In the genomic region with DNA sequence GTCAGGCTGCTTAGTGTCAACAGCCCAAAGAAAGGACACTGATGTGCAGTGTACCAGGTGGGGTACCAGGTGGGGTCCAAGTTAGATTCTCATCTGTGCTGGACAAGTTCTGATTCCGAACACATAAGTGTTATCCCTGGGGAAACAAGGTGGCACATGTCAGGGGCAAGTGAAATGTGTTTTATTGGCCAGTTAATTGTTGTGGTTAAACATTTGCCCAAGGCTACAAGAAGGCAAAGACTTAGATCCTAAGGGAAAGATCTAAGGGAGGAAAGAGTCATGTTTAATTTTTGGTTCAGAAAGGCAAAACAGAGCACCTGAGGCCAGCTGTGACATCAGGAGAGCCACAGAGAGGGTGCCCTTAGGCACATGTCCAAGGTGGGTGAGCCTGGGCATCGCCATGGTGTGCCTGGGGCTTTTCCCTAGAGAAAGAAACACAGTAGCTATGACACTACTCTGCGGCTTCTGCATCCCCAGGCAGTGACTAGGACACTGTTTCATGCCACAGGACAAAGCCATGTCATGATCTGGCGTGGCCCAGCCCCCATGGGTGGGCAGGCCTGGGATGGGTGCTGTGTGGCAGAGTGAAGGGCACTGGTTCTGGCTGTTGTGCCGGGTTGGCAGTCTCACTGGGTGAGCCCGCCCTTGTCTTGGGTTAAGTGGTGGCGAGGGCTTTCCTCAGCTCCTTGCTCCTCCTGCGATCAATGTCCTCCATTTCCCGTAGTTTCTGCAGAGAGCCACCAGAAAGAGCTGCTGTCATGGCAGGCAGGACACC, we compare ENCODE assay signal across 26 mouse cellular contexts. TPM values are rescaled to one million over a fixed set of nuclear protein-coding genes. Genes with fewer than 3 reads are reported as not detected.
DNase-seq lines count a peak whose midpoint lies in the region; ATAC-seq and TF ChIP-seq lines count a peak whose summit lies in the region.
"Had no signal": no experiment of that assay in that cellular context is flagged by ENCODE, and none has a peak within 500 bp of the region (broad histone marks: within the 10 kb centered on the region; RNA-seq: fewer than 3 reads in every experiment).

No protein-coding gene starts in this region.

- no peaks in the 10 kb centered on the region for H3K9me3 ChIP-seq in embryonic facial prominence, embryonic 12.5 days
- H3K9me3 ChIP-seq in embryonic facial prominence, embryonic 10.5 days, result no peaks in the 10 kb centered on the region
- H3K9me3 ChIP-seq in kidney, postnatal 0 days (replicated peaks; ENCODE audit: low read length), result no peaks in the 10 kb centered on the region
- no peaks in the 10 kb centered on the region for H3K9me3 ChIP-seq in kidney, embryonic 16.5 days (ENCODE audit: low read length)
- H3K9me3 ChIP-seq in limb, embryonic 10.5 days (replicated peaks), result no peaks in the 10 kb centered on the region
- no peaks in the 10 kb centered on the region for H3K9me3 ChIP-seq in limb, embryonic 14.5 days (ENCODE audit: control insufficient read depth, low read length)
- H3K9me3 ChIP-seq: embryonic facial prominence, embryonic 13.5 days; forebrain, embryonic 12.5 days; heart, embryonic 10.5 days; hindbrain, embryonic 12.5 days had no signal

- H3K9ac ChIP-seq in embryonic facial prominence, embryonic 12.5 days, result no peak overlapping the region
- H3K9ac ChIP-seq in kidney, postnatal 0 days (ENCODE audit: low read depth, low read length), result no peak overlapping the region
- H3K9ac ChIP-seq in kidney, embryonic 16.5 days (replicated peaks; ENCODE audit: low read length), result no peak overlapping the region
- H3K9ac ChIP-seq in limb, embryonic 14.5 days (ENCODE audit: low read depth, low read length, severe bottlenecking), result no peak overlapping the region
- H3K9ac ChIP-seq: embryonic facial prominence, embryonic 13.5 days; forebrain, embryonic 12.5 days; hindbrain, embryonic 12.5 days had no signal

- no peaks in the 10 kb centered on the region for H3K4me1 ChIP-seq in embryonic facial prominence, embryonic 12.5 days
- no peaks in the 10 kb centered on the region for H3K4me1 ChIP-seq in embryonic facial prominence, embryonic 10.5 days
- H3K4me1 ChIP-seq in kidney, postnatal 0 days (replicated peaks; ENCODE audit: insufficient read depth, low read length), result peaks cover 13% of the 10 kb centered on the region; the same call in 1 of the 2 replicates
- H3K4me1 ChIP-seq in kidney, embryonic 16.5 days (ENCODE audit: insufficient read depth, low read length), result peaks cover 19% of the 10 kb centered on the region
- peaks cover 14% of the 10 kb centered on the region for H3K4me1 ChIP-seq in limb, embryonic 10.5 days
- H3K4me1 ChIP-seq in limb, embryonic 14.5 days (ENCODE audit: control insufficient read depth, insufficient read depth, low read length), result peaks cover 13% of the 10 kb centered on the region
- H3K4me1 ChIP-seq: forebrain, embryonic 12.5 days; heart, embryonic 10.5 days; hindbrain, embryonic 12.5 days had no signal

- H3K36me3 ChIP-seq in embryonic facial prominence, embryonic 12.5 days, result peaks cover 44% of the 10 kb centered on the region
- H3K36me3 ChIP-seq in embryonic facial prominence, embryonic 10.5 days (replicated peaks), result peaks cover 47% of the 10 kb centered on the region
- peaks cover 36% of the 10 kb centered on the region; the same call in 1 of the 2 replicates for H3K36me3 ChIP-seq in kidney, postnatal 0 days (ENCODE audit: insufficient read depth, low read length)
- H3K36me3 ChIP-seq in kidney, embryonic 16.5 days (ENCODE audit: insufficient read depth, low read length), result peaks cover 27% of the 10 kb centered on the region
- H3K36me3 ChIP-seq in limb, embryonic 10.5 days, result peaks cover 45% of the 10 kb centered on the region
- peaks cover 49% of the 10 kb centered on the region for H3K36me3 ChIP-seq in limb, embryonic 14.5 days (ENCODE audit: control insufficient read depth, insufficient read depth, low read length)

- no peak for TF ChIP-seq CTCF in kidney, postnatal 0 days (IDR thresholded peaks at IDR 0.05; ENCODE audit: low read depth)

- 82% methylated on average over 9 of the region's 9 CpGs for WGBS in embryonic facial prominence, embryonic 12.5 days
- whole genome bisulfite sequencing in embryonic facial prominence, embryonic 10.5 days, result 85% methylated on average over 9 of the region's 9 CpGs
- WGBS in kidney, postnatal 0 days, result 83% methylated on average over 9 of the region's 9 CpGs
- 86% methylated on average over 9 of the region's 9 CpGs for WGBS in kidney, embryonic 16.5 days
- WGBS in limb, embryonic 10.5 days, result 85% methylated on average over 9 of the region's 9 CpGs
- 84% methylated on average over 9 of the region's 9 CpGs for WGBS in limb, embryonic 14.5 days

- intact Hi-C loops in left cerebral cortex, postnatal 4 days (cut with DNase I), result no loop called here

- 0 out of 2 replicates have a peak, but pooled peaks have one; percentile 29 for ATAC-seq in embryonic facial prominence, embryonic 12.5 days (ENCODE audit: insufficient number of reproducible peaks, insufficient read depth, low FRiP score, low TSS enrichment)
- no peak for ATAC-seq in kidney, postnatal 0 days (replicated peaks; ENCODE audit: low FRiP score, low read depth)
- ATAC-seq in kidney, embryonic 16.5 days (ENCODE audit: low FRiP score, low TSS enrichment), result no peak
- no peak; the same call in 1 of the 2 replicates for ATAC-seq in limb, embryonic 14.5 days (ENCODE audit: low FRiP score, low read depth)
- ATAC-seq: activated CD4-positive, CD25-positive, alpha-beta regulatory T cell, adult 4 months; forebrain, embryonic 16.5 days; Patski had no signal

- no peak for DNase-seq in embryonic facial prominence, embryonic 10.5 days (ENCODE audit: low spot score)
- DNase-seq in kidney, postnatal 0 days (ENCODE audit: low spot score), result no peak
- DNase-seq in limb, embryonic 10.5 days (ENCODE audit: low spot score), result no peak
- DNase-seq in limb, embryonic 14.5 days (ENCODE audit: low spot score), result no peak
- no peak for DNase-seq in left cerebral cortex, postnatal 4 days
- DNase-seq in ovary, postnatal 36 days (ENCODE audit: low spot score), result no peak
- DNase-seq: adrenal gland, adult 2 months; adrenal gland, postnatal 25 days; cerebellum, adult 2 months; cerebellum, postnatal 10 days; embryo, embryonic 11 days; gastrocnemius, postnatal 10 days; heart, adult 18-20 months; heart, postnatal 10 days; heart, postnatal 4 days had no signal

- no peak overlapping the region for H3K4me2 ChIP-seq in embryonic facial prominence, embryonic 12.5 days (replicated peaks)
- H3K4me2 ChIP-seq in kidney, postnatal 0 days (ENCODE audit: low read length), result no peak overlapping the region
- H3K4me2 ChIP-seq in kidney, embryonic 16.5 days (replicated peaks; ENCODE audit: low read depth, low read length), result no peak overlapping the region
- no peak overlapping the region for H3K4me2 ChIP-seq in limb, embryonic 14.5 days (replicated peaks; ENCODE audit: low read depth, low read length, severe bottlenecking)
- H3K4me2 ChIP-seq: embryonic facial prominence, embryonic 13.5 days; forebrain, embryonic 12.5 days; hindbrain, embryonic 12.5 days had no signal

- H3K27ac ChIP-seq in embryonic facial prominence, embryonic 12.5 days, result 0 out of 2 replicates have a peak overlapping the region, but pooled peaks have one; percentile 11
- H3K27ac ChIP-seq in embryonic facial prominence, embryonic 10.5 days (replicated peaks), result no peak overlapping the region
- peak overlapping the region; percentile 42; the same call in 1 of the 2 replicates for H3K27ac ChIP-seq in kidney, postnatal 0 days
- H3K27ac ChIP-seq in kidney, embryonic 16.5 days (ENCODE audit: low read length), result no peak overlapping the region
- H3K27ac ChIP-seq in limb, embryonic 10.5 days, result 0 out of 2 replicates have a peak overlapping the region, but pooled peaks have one; percentile 25
- 0 out of 2 replicates have a peak overlapping the region, but pooled peaks have one; percentile 41 for H3K27ac ChIP-seq in limb, embryonic 14.5 days (replicated peaks; ENCODE audit: low read depth, low read length)
- H3K27ac ChIP-seq: embryonic facial prominence, embryonic 13.5 days; forebrain, embryonic 12.5 days; heart, embryonic 10.5 days; hindbrain, embryonic 12.5 days had no signal

- no peak overlapping the region for H3K4me3 ChIP-seq in embryonic facial prominence, embryonic 12.5 days
- no peak overlapping the region for H3K4me3 ChIP-seq in embryonic facial prominence, embryonic 10.5 days
- no peak overlapping the region for H3K4me3 ChIP-seq in kidney, postnatal 0 days (replicated peaks; ENCODE audit: low read depth, low read length)
- H3K4me3 ChIP-seq in kidney, embryonic 16.5 days (ENCODE audit: low read length), result no peak overlapping the region
- no peak overlapping the region for H3K4me3 ChIP-seq in limb, embryonic 10.5 days
- H3K4me3 ChIP-seq in limb, embryonic 14.5 days (replicated peaks; ENCODE audit: low read length), result no peak overlapping the region
- H3K4me3 ChIP-seq: embryonic facial prominence, embryonic 13.5 days; forebrain, embryonic 12.5 days; heart, embryonic 10.5 days; hindbrain, embryonic 12.5 days had no signal

- TF ChIP-seq POLR2A in limb, embryonic 14.5 days (IDR thresholded peaks at IDR 0.05; ENCODE audit: borderline replicate concordance, extremely low read depth, insufficient read depth, insufficient read length), result no peak

- no peaks in the 10 kb centered on the region for H3K27me3 ChIP-seq in embryonic facial prominence, embryonic 12.5 days
- H3K27me3 ChIP-seq in embryonic facial prominence, embryonic 10.5 days (replicated peaks; ENCODE audit: low read depth, poor library complexity, severe bottlenecking), result no peaks in the 10 kb centered on the region
- H3K27me3 ChIP-seq in kidney, postnatal 0 days (ENCODE audit: insufficient read depth, low read length), result no peaks in the 10 kb centered on the region
- no peaks in the 10 kb centered on the region for H3K27me3 ChIP-seq in kidney, embryonic 16.5 days (ENCODE audit: insufficient read depth, low read length)
- H3K27me3 ChIP-seq in limb, embryonic 10.5 days (ENCODE audit: low read depth, poor library complexity, severe bottlenecking), result no peaks in the 10 kb centered on the region
- H3K27me3 ChIP-seq in limb, embryonic 14.5 days (ENCODE audit: control insufficient read depth, insufficient read depth, low read length), result no peaks in the 10 kb centered on the region
- H3K27me3 ChIP-seq: CH12.LX; embryonic facial prominence, embryonic 13.5 days; hindbrain, embryonic 12.5 days; Patski had no signal

RNA-seq across cellular contexts. Expression of gene Polr2f, which starts 6.1 kb away (rescaled TPM):
- 359 and 385 TPM in 2 replicates for polyA plus RNA-seq in embryonic facial prominence, embryonic 12.5 days (2016; fragmentation: Nextera tagmentation; extraction: Ambion mirVana)
- 414 and 440 TPM in 2 replicates for polyA plus RNA-seq in embryonic facial prominence, embryonic 10.5 days (2016; fragmentation: Nextera tagmentation; extraction: Ambion mirVana)
- polyA plus RNA-seq in kidney, postnatal 0 days (2015; fragmentation: Nextera tagmentation; extraction: Ambion mirVana), result 314 and 321 TPM in 2 replicates
- polyA plus RNA-seq in kidney, embryonic 16.5 days (2015; fragmentation: Nextera tagmentation; extraction: Ambion mirVana), result 264 and 294 TPM in 2 replicates
- 351 and 426 TPM in 2 replicates for polyA plus RNA-seq in limb, embryonic 10.5 days (2016; fragmentation: Nextera tagmentation; extraction: Ambion mirVana)
- 116 and 192 TPM in 2 replicates for polyA plus RNA-seq in limb, embryonic 14.5 days (2012; rRNA removed)
- polyA plus RNA-seq in limb, embryonic 14.5 days (2014; fragmentation: Nextera tagmentation; extraction: Ambion mirVana), result 326 and 334 TPM in 2 replicates
- 100 to 1,000 TPM; 143 to 152 TPM for total RNA-seq in left cerebral cortex, postnatal 4 days (2021)

RNA-seq across cellular contexts. Expression of gene 1700088E04Rik, which starts 6.4 kb away (rescaled TPM):
- 7.3 and 7.4 TPM in 2 replicates for polyA plus RNA-seq in embryonic facial prominence, embryonic 12.5 days (2016; fragmentation: Nextera tagmentation; extraction: Ambion mirVana)
- polyA plus RNA-seq in embryonic facial prominence, embryonic 10.5 days (2016; fragmentation: Nextera tagmentation; extraction: Ambion mirVana), result 8.0 and 8.2 TPM in 2 replicates
- polyA plus RNA-seq in kidney, postnatal 0 days (2015; fragmentation: Nextera tagmentation; extraction: Ambion mirVana), result 12.9 and 15.2 TPM in 2 replicates
- polyA plus RNA-seq in kidney, embryonic 16.5 days (2015; fragmentation: Nextera tagmentation; extraction: Ambion mirVana), result 10.1 and 11.9 TPM in 2 replicates
- polyA plus RNA-seq in limb, embryonic 10.5 days (2016; fragmentation: Nextera tagmentation; extraction: Ambion mirVana), result 5.2 and 5.7 TPM in 2 replicates
- polyA plus RNA-seq in limb, embryonic 14.5 days (2012; rRNA removed), result 3.8 and 4.7 TPM in 2 replicates
- polyA plus RNA-seq in limb, embryonic 14.5 days (2014; fragmentation: Nextera tagmentation; extraction: Ambion mirVana), result 6.1 and 7.1 TPM in 2 replicates
- total RNA-seq in left cerebral cortex, postnatal 4 days (2021), result 10 to 100 TPM; 12.1 to 13.1 TPM

RNA-seq across cellular contexts. Expression of gene Micall1, which starts 26.0 kb away (rescaled TPM):
- polyA plus RNA-seq in embryonic facial prominence, embryonic 12.5 days (2016; fragmentation: Nextera tagmentation; extraction: Ambion mirVana), result 12.0 and 12.6 TPM in 2 replicates
- polyA plus RNA-seq in embryonic facial prominence, embryonic 10.5 days (2016; fragmentation: Nextera tagmentation; extraction: Ambion mirVana), result 7.3 and 7.4 TPM in 2 replicates
- 5.9 and 6.6 TPM in 2 replicates for polyA plus RNA-seq in kidney, postnatal 0 days (2015; fragmentation: Nextera tagmentation; extraction: Ambion mirVana)
- polyA plus RNA-seq in kidney, embryonic 16.5 days (2015; fragmentation: Nextera tagmentation; extraction: Ambion mirVana), result 8.5 and 8.9 TPM in 2 replicates
- polyA plus RNA-seq in limb, embryonic 10.5 days (2016; fragmentation: Nextera tagmentation; extraction: Ambion mirVana), result 6.8 and 9.7 TPM in 2 replicates
- 31.0 and 35.4 TPM in 2 replicates for polyA plus RNA-seq in limb, embryonic 14.5 days (2012; rRNA removed)
- 12.8 and 14.8 TPM in 2 replicates for polyA plus RNA-seq in limb, embryonic 14.5 days (2014; fragmentation: Nextera tagmentation; extraction: Ambion mirVana)
- 10 to 100 TPM; 61.5 to 66.6 TPM for total RNA-seq in left cerebral cortex, postnatal 4 days (2021)

RNA-seq across cellular contexts. Expression of gene Sox10, which starts 30.4 kb away (rescaled TPM):
- polyA plus RNA-seq in embryonic facial prominence, embryonic 12.5 days (2016; fragmentation: Nextera tagmentation; extraction: Ambion mirVana), result 21.1 and 21.7 TPM in 2 replicates
- polyA plus RNA-seq in embryonic facial prominence, embryonic 10.5 days (2016; fragmentation: Nextera tagmentation; extraction: Ambion mirVana), result 11.4 and 12.9 TPM in 2 replicates
- polyA plus RNA-seq in kidney, postnatal 0 days (2015; fragmentation: Nextera tagmentation; extraction: Ambion mirVana), result 0.23 and 0.25 TPM in 2 replicates
- 0.51 and 0.56 TPM in 2 replicates for polyA plus RNA-seq in kidney, embryonic 16.5 days (2015; fragmentation: Nextera tagmentation; extraction: Ambion mirVana)
- 0.75 and 1.8 TPM in 2 replicates for polyA plus RNA-seq in limb, embryonic 10.5 days (2016; fragmentation: Nextera tagmentation; extraction: Ambion mirVana)
- polyA plus RNA-seq in limb, embryonic 14.5 days (2012; rRNA removed), result 20.3 and 26.9 TPM in 2 replicates
- polyA plus RNA-seq in limb, embryonic 14.5 days (2014; fragmentation: Nextera tagmentation; extraction: Ambion mirVana), result 7.8 and 9.0 TPM in 2 replicates
- 10 to 100 TPM; 16.5 to 18.1 TPM for total RNA-seq in left cerebral cortex, postnatal 4 days (2021)
- total RNA-seq: common myeloid progenitor, adult 5-6 weeks had no signal
- polyA plus RNA-seq: activated CD4-positive, CD25-positive, alpha-beta regulatory T cell, adult 4 months; Patski had no signal

RNA-seq across cellular contexts. Expression of gene Eif3l, which starts 59.7 kb away (rescaled TPM):
- polyA plus RNA-seq in embryonic facial prominence, embryonic 12.5 days (2016; fragmentation: Nextera tagmentation; extraction: Ambion mirVana), result 229 and 235 TPM in 2 replicates
- 280 and 287 TPM in 2 replicates for polyA plus RNA-seq in embryonic facial prominence, embryonic 10.5 days (2016; fragmentation: Nextera tagmentation; extraction: Ambion mirVana)
- 199 and 218 TPM in 2 replicates for polyA plus RNA-seq in kidney, postnatal 0 days (2015; fragmentation: Nextera tagmentation; extraction: Ambion mirVana)
- polyA plus RNA-seq in kidney, embryonic 16.5 days (2015; fragmentation: Nextera tagmentation; extraction: Ambion mirVana), result 254 and 260 TPM in 2 replicates
- polyA plus RNA-seq in limb, embryonic 10.5 days (2016; fragmentation: Nextera tagmentation; extraction: Ambion mirVana), result 278 and 295 TPM in 2 replicates
- polyA plus RNA-seq in limb, embryonic 14.5 days (2012; rRNA removed), result 198 and 206 TPM in 2 replicates
- 214 and 219 TPM in 2 replicates for polyA plus RNA-seq in limb, embryonic 14.5 days (2014; fragmentation: Nextera tagmentation; extraction: Ambion mirVana)
- total RNA-seq in left cerebral cortex, postnatal 4 days (2021), result 100 to 1,000 TPM; 116 to 122 TPM

Comparison
In these comparisons a context has a peak if more than half of its experiments do, and no peak if none do; other contexts are left out.
1. H3K27ac ChIP-seq: peak in embryonic facial prominence, embryonic 12.5 days (single experiment), kidney, postnatal 0 days (single experiment), limb, embryonic 10.5 days (single experiment) and limb, embryonic 14.5 days (single experiment); none in embryonic facial prominence, embryonic 10.5 days (single experiment) and kidney, embryonic 16.5 days (single experiment).